Mouse (Mus musculus) G1E (cell line): ENCODE data around the gene Dctpp1.

Experiments
- CTCF ChIP-seq: IDR thresholded peaks from 2 replicates; pipeline ENCODE4 v1.5.1; 2012; ENCODE audit warnings: low read depth, low read length, inconsistent platforms, mixed read lengths
- GATA1 ChIP-seq: IDR thresholded peaks from 2 replicates; pipeline ENCODE4 v1.6.1; 2012; ENCODE audit warnings: borderline replicate concordance, low read length, inconsistent platforms, mixed read lengths
- POLR2AphosphoS5 ChIP-seq: IDR thresholded peaks from 2 replicates; pipeline ENCODE4 v1.6.1; 2012; ENCODE audit warnings: low read depth, low read length, inconsistent platforms; ENCODE audit not compliant: insufficient replicate concordance
- TAL1 ChIP-seq: conservative IDR thresholded peaks from 2 replicates; pipeline ENCODE4 v1.6.1; 2012; ENCODE audit warnings: low read depth, low read length, inconsistent platforms, mixed read lengths

- TF ChIP-seq POLR2AphosphoS5 (no peak), GATA1 (no peak), CTCF (peak; percentile 88), TAL1 (no peak)
Observed at GRCm38 (mm10) chr7:127214981-127215871, 45.3 kb downstream of the Dctpp1 start.
